Mouse (Mus musculus): ENCODE measurements around the gene Dnah6. TPM values are rescaled to one million over a fixed set of nuclear protein-coding genes. Genes with fewer than 3 reads are reported as not detected.

Dnah6 gene
- polyA plus RNA-seq, 1 experiment from 2014 or later: 0.06 TPM

GRCm38 (mm10) chr6:73014317-73015160 lies 206.9 kb downstream of the Dnah6 start:
- H3K4me2 ChIP-seq: no peak overlapping the region
- no peak overlapping the region for H3K4me3 ChIP-seq
- H3K27ac ChIP-seq: no peak overlapping the region
- peaks cover 8% of the 10 kb centered on the region for H3K4me1 ChIP-seq
- H3K27me3 ChIP-seq: no peaks in the 10 kb centered on the region
- ATAC-seq (ENCODE audit: insufficient number of reproducible peaks, low FRiP score, low TSS enrichment, low read depth): no peak
- H3K36me3 ChIP-seq: no peaks in the 10 kb centered on the region
- H3K9me3 ChIP-seq: no peaks in the 10 kb centered on the region
- H3K9ac ChIP-seq: no peak overlapping the region
- 38% methylated on average over 13 of the region's 13 CpGs for WGBS

GRCm38 (mm10) chr6:73012931-73013330 lies 208.5 kb downstream of the Dnah6 start:
- H3K4me1 ChIP-seq: peaks cover 8% of the 10 kb centered on the region
- no peak for ATAC-seq (ENCODE audit: insufficient number of reproducible peaks, low FRiP score, low TSS enrichment, low read depth)

GRCm38 (mm10) chr6:73011827-73012226 lies 209.6 kb downstream of the Dnah6 start:
- 55% methylated on average over 6 of the region's 6 CpGs for WGBS
- Histone ChIP-seq H3K27ac (no peak overlapping the region), H3K27me3 (no peaks in the 10 kb centered on the region), H3K9ac (no peak overlapping the region), H3K4me3 (no peak overlapping the region), H3K4me1 (peaks cover 8% of the 10 kb centered on the region), H3K9me3 (no peaks in the 10 kb centered on the region), H3K36me3 (no peaks in the 10 kb centered on the region), H3K4me2 (no peak overlapping the region)
- ATAC-seq (ENCODE audit: insufficient number of reproducible peaks, low FRiP score, low TSS enrichment, low read depth): no peak

More at GRCm38 (mm10) chr6:73012931-73013330, 208.5 kb downstream of the Dnah6 start:
- Histone ChIP-seq H3K36me3 (no peaks in the 10 kb centered on the region), H3K9me3 (no peaks in the 10 kb centered on the region), H3K9ac (no peak overlapping the region), H3K4me2 (no peak overlapping the region), H3K4me3 (no peak overlapping the region), H3K27ac (peak overlapping the region; percentile 24; the same call in 1 of the 2 replicates), H3K27me3 (no peaks in the 10 kb centered on the region)
- 65% methylated on average over 8 of the region's 8 CpGs for WGBS

GRCm38 (mm10) chr6:73010073-73010472 lies 211.4 kb downstream of the Dnah6 start:
- H3K9me3 ChIP-seq: no peaks in the 10 kb centered on the region
- H3K36me3 ChIP-seq: no peaks in the 10 kb centered on the region
- no peak overlapping the region for H3K4me3 ChIP-seq
- ATAC-seq (ENCODE audit: insufficient number of reproducible peaks, low FRiP score, low TSS enrichment, low read depth): no peak
- peaks cover 8% of the 10 kb centered on the region for H3K4me1 ChIP-seq
- H3K27ac ChIP-seq: no peak overlapping the region
- 42% methylated on average over 6 of the region's 6 CpGs for WGBS
- no peaks in the 10 kb centered on the region for H3K27me3 ChIP-seq
- H3K4me2 ChIP-seq: no peak overlapping the region
- H3K9ac ChIP-seq: no peak overlapping the region

GRCm38 (mm10) chr6:73003601-73004000 lies 217.8 kb downstream of the Dnah6 start:
- Histone ChIP-seq H3K9ac (no peak overlapping the region), H3K27me3 (no peaks in the 10 kb centered on the region), H3K4me1 (no peaks in the 10 kb centered on the region), H3K4me2 (no peak overlapping the region), H3K27ac (no peak overlapping the region), H3K4me3 (no peak overlapping the region), H3K36me3 (no peaks in the 10 kb centered on the region), H3K9me3 (no peaks in the 10 kb centered on the region)
- no peak for ATAC-seq (ENCODE audit: insufficient number of reproducible peaks, low FRiP score, low TSS enrichment, low read depth)
- 50% methylated on average over 5 of the region's 5 CpGs for WGBS

GRCm38 (mm10) chr6:73002391-73002790 lies 219.1 kb downstream of the Dnah6 start:
- Histone ChIP-seq H3K4me3 (no peak overlapping the region), H3K9me3 (no peaks in the 10 kb centered on the region), H3K4me2 (no peak overlapping the region), H3K27me3 (no peaks in the 10 kb centered on the region), H3K36me3 (no peaks in the 10 kb centered on the region), H3K9ac (no peak overlapping the region), H3K4me1 (no peaks in the 10 kb centered on the region), H3K27ac (no peak overlapping the region)
- whole genome bisulfite sequencing: 41% methylated on average over 1 of the region's 1 CpGs
- ATAC-seq (ENCODE audit: insufficient number of reproducible peaks, low FRiP score, low TSS enrichment, low read depth): no peak

GRCm38 (mm10) chr6:72998809-72999208 lies 222.6 kb downstream of the Dnah6 start:
- no peak overlapping the region for H3K4me3 ChIP-seq
- H3K27me3 ChIP-seq: no peaks in the 10 kb centered on the region
- no peak overlapping the region for H3K4me2 ChIP-seq
- no peaks in the 10 kb centered on the region for H3K4me1 ChIP-seq
- no peak overlapping the region for H3K27ac ChIP-seq
- H3K9me3 ChIP-seq: no peaks in the 10 kb centered on the region
- no peak for ATAC-seq (ENCODE audit: insufficient number of reproducible peaks, low FRiP score, low TSS enrichment, low read depth)
- H3K36me3 ChIP-seq: no peaks in the 10 kb centered on the region
- no peak overlapping the region for H3K9ac ChIP-seq
- WGBS: 93% methylated on average over 1 of the region's 1 CpGs

- no peak overlapping the region for H3K4me2 ChIP-seq
- no peak overlapping the region for H3K9ac ChIP-seq
- H3K9me3 ChIP-seq: no peaks in the 10 kb centered on the region
- H3K4me3 ChIP-seq: no peak overlapping the region
- H3K4me1 ChIP-seq: peaks cover 15% of the 10 kb centered on the region
- 77% methylated on average over 5 of the region's 5 CpGs for WGBS
- no peak overlapping the region for H3K27ac ChIP-seq
- H3K27me3 ChIP-seq: no peaks in the 10 kb centered on the region
- no peak for ATAC-seq (ENCODE audit: insufficient number of reproducible peaks, low FRiP score, low TSS enrichment, low read depth)
- H3K36me3 ChIP-seq: no peaks in the 10 kb centered on the region
Measured at GRCm38 (mm10) chr6:72993688-72994082, 227.8 kb downstream of the Dnah6 start.

- Histone ChIP-seq H3K27me3 (no peaks in the 10 kb centered on the region), H3K36me3 (no peaks in the 10 kb centered on the region), H3K9me3 (no peaks in the 10 kb centered on the region), H3K27ac (no peak overlapping the region), H3K4me1 (peaks cover 15% of the 10 kb centered on the region), H3K4me2 (no peak overlapping the region), H3K4me3 (no peak overlapping the region), H3K9ac (no peak overlapping the region)
- ATAC-seq (ENCODE audit: insufficient number of reproducible peaks, low FRiP score, low TSS enrichment, low read depth): no peak
- WGBS: 63% methylated on average over 8 of the region's 8 CpGs
Measured at GRCm38 (mm10) chr6:72993054-72993687, 228.3 kb downstream of the Dnah6 start.

GRCm38 (mm10) chr6:72990206-72990605 lies 231.2 kb downstream of the Dnah6 start:
- H3K27ac ChIP-seq: 0 out of 2 replicates have a peak overlapping the region, but pooled peaks have one; percentile 9
- no peak overlapping the region for H3K9ac ChIP-seq
- no peak overlapping the region for H3K4me3 ChIP-seq
- peaks cover 24% of the 10 kb centered on the region for H3K4me1 ChIP-seq
- no peaks in the 10 kb centered on the region for H3K36me3 ChIP-seq
- 80% methylated on average over 5 of the region's 5 CpGs for WGBS
- ATAC-seq (ENCODE audit: insufficient number of reproducible peaks, low FRiP score, low TSS enrichment, low read depth): no peak
- no peaks in the 10 kb centered on the region for H3K9me3 ChIP-seq
- H3K27me3 ChIP-seq: no peaks in the 10 kb centered on the region
- H3K4me2 ChIP-seq: no peak overlapping the region

GRCm38 (mm10) chr6:72989028-72989736 lies 232.3 kb downstream of the Dnah6 start:
- Histone ChIP-seq H3K4me2 (no peak overlapping the region), H3K36me3 (no peaks in the 10 kb centered on the region), H3K27ac (no peak overlapping the region), H3K4me3 (no peak overlapping the region), H3K9ac (no peak overlapping the region), H3K27me3 (no peaks in the 10 kb centered on the region), H3K9me3 (no peaks in the 10 kb centered on the region), H3K4me1 (peaks cover 24% of the 10 kb centered on the region)
- WGBS: 18% methylated on average over 7 of the region's 7 CpGs
- ATAC-seq (ENCODE audit: insufficient number of reproducible peaks, low FRiP score, low TSS enrichment, low read depth): peak; percentile 76

- no peak overlapping the region for H3K4me2 ChIP-seq
- H3K4me1 ChIP-seq: peaks cover 31% of the 10 kb centered on the region
- H3K9me3 ChIP-seq: no peaks in the 10 kb centered on the region
- H3K4me3 ChIP-seq: no peak overlapping the region
- no peaks in the 10 kb centered on the region for H3K27me3 ChIP-seq
- 76% methylated on average over 4 of the region's 4 CpGs for WGBS
- H3K27ac ChIP-seq: peak overlapping the region; percentile 81; the same call in 1 of the 2 replicates
- no peaks in the 10 kb centered on the region for H3K36me3 ChIP-seq
- no peak overlapping the region for H3K9ac ChIP-seq
- ATAC-seq (ENCODE audit: insufficient number of reproducible peaks, low FRiP score, low TSS enrichment, low read depth): no peak
Measured at GRCm38 (mm10) chr6:72982506-72982905, 238.9 kb downstream of the Dnah6 start.
